Mouse (Mus musculus) embryo, embryonic 11.5 days (tissue): ENCODE results near the gene Sult6b2.

Source experiments
- DNase-seq: peaks from one replicate; pipeline ENCODE4 v3.0.0-alpha.2; 2012; ENCODE audit warnings: low read depth, low spot score

Gene Sult6b2

DNA sequence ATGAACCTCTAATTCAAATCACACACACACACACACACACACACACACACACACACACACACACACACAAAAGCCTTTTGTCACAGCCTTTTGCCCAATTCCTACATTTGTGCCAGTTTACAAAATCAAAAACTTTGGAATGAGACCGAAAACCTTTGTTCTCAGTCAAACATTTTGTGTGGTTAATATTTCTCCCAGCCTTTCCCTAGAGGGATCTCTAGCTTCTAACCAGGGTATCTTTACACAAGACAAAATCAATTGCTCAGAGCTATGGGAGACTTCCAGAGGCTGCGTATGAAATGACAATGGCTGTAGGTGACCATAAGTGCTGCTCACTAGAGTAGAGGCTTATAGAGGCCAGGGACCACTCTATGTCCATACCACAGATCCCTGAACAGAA is 66.1 kb downstream of the Sult6b2 start:
- DNase-seq, result no peak

DNA sequence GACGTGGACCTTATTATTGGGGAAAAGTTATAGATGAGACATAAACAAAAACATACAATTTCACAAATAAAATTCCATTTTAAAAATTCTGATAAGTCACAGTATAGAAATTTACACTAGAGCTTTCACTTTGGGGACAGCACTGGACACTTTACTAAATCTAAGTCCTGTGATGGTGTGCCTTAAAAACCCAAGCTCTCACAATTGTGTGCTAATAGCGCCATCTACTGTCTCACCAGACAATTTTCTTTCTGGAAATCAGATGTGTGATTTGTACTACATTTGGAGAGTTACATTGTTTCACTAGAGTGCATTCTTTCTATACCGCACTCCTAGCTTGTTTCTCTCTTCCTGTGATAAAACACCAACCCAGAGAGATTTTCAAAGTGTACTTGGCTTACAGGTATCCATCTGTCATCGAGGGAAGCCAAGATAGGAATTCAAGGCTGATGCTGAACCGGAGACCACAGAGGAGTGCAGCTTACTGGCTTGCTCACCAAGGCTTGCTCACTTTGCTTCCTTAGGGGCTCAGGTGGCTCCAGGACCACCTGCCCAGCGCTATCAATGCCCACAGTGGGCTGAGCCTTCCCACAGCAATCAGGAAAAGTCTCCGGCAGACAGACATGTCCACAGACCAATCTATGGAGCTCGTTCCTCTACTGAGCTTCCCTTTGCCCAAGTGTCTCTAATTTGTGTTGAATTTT is 68.8 kb downstream of the Sult6b2 start:
- DNase-seq, result no peak
